Mouse (Mus musculus): ENCODE measurements around the gene Supt20. TPM values are rescaled to one million over a fixed set of nuclear protein-coding genes. Genes with fewer than 3 reads are reported as not detected.

Gene Supt20
- polyA plus RNA-seq, 1 experiment from 2014 or later, result 27.9 TPM

GRCm38 (mm10) chr3:54734411-54735246 is 42.0 kb downstream of the Supt20 start:
- under 1% methylated on average over 84 of the region's 84 CpGs for WGBS (ENCODE audit: insufficient replicate concordance)
- peak overlapping the region; percentile 83 for H3K9ac ChIP-seq
- peak overlapping the region; percentile 98 for H3K4me2 ChIP-seq
- H3K9me3 ChIP-seq (replicated peaks), result no peaks in the 10 kb centered on the region
- H3K36me3 ChIP-seq (replicated peaks), result peaks cover 44% of the 10 kb centered on the region
- peak overlapping the region; percentile 87 for H3K4me3 ChIP-seq (replicated peaks)
- H3K4me1 ChIP-seq (replicated peaks), result peaks cover 30% of the 10 kb centered on the region
- H3K27me3 ChIP-seq, result no peaks in the 10 kb centered on the region
- peak; percentile 93 for ATAC-seq (ENCODE audit: insufficient read depth)
- H3K27ac ChIP-seq (replicated peaks), result peak overlapping the region; percentile 99

DNA sequence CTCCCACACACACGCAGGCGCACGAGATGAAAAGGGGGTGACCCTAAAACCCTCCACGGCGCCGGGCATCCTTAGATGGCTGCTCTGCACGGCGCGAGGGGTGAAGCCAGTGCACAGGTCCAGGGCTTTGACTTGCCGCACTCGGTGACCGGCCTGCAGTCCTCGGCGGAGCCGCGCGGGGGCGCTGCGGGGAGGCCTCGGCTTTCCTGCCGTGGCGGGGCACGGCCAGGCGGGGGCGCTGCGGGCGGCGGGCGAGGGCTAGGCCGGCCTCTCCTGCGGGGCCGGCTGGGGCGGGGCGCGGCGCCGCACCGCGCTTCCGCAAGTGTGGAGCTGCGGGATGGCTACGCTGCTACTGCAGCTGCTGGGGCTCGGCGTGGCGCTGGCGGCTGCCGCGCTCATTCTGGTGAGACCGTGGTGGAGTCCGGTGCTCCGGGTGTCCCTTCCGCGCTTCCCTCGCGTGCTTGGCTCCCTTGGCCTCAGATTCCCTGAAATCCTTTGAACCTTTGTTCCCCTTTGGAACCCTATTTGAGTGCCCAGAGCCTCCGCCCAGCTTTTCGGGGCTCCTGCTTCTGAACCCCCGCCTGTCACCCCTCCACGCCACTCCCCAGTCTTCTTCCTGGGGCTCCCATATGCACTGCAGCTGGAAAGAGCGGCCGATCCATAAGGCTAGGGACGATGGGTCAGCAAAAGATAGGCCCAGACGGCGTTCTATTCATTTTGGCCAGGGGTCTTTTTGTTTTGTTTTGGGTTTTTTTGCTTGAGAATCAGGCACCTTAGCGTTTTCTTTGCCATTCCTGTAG is 42.8 kb downstream of the Supt20 start, which contains the start of the genes Exosc8 and Alg5:
Exosc8 (minus strand) TSS at position 147 of the 800 bp plus-strand sequence.
Alg5 (plus strand) TSS at position 293 of the 800 bp plus-strand sequence.
- H3K4me2 ChIP-seq, result peak within 1 kb of the TSS; percentile 98
- under 1% methylated on average over 63 of the region's 65 CpGs for WGBS (ENCODE audit: insufficient replicate concordance)

DNA sequence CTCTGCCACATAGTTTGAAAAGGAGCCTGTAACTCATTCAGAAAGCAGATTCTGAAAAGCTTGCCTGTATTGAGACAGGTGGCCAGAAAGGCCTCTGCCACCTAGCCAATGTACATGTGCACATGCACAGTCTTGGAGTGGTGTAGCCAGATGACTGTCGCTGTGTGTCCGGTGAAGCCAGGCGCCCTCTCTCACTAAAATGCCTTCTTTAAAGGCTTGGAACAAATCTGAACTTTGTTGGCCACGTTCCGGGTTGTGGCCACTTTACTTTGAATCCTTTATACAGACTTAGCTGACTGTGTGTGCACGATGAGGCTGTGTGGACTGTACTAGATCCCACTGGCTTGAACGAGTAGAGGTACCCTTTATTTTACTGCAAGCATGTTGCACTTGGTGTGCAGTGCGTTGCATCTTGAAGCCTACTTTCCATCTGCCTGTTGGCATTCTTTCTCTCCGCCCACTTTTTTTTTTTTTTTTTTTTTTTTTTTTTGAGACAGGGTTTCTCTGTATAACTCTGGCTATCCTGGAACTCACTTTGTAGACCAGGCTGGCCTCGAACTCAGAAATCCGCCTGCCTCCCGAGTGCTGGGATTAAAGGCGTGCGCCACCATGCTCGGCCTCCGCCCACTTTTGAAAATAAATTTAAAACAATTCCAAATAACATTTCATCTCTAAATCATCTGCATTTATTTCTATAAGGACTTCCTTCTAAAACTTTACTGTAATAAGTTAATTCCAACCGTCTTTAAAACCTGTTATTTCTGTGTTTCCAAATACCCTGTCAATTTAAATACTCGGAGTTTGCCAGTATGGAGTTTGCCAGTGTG is 43.7 kb downstream of the Supt20 start:
- H3K9me3 ChIP-seq (replicated peaks), result no peaks in the 10 kb centered on the region
- H3K4me2 ChIP-seq, result peak overlapping the region; percentile 98
- H3K4me1 ChIP-seq (replicated peaks), result peaks cover 30% of the 10 kb centered on the region
- peak overlapping the region; percentile 99 for H3K27ac ChIP-seq (replicated peaks)
- peak overlapping the region; percentile 83 for H3K9ac ChIP-seq
- H3K4me3 ChIP-seq (replicated peaks), result peak overlapping the region; percentile 87
- no peaks in the 10 kb centered on the region for H3K27me3 ChIP-seq
- ATAC-seq (ENCODE audit: insufficient read depth), result no peak
- 42% methylated on average over 18 of the region's 18 CpGs for WGBS (ENCODE audit: insufficient replicate concordance)
- H3K36me3 ChIP-seq (replicated peaks), result peaks cover 40% of the 10 kb centered on the region

More for the DNA sequence above, 42.8 kb downstream of the Supt20 start, which contains the start of the genes Exosc8 and Alg5:
- Histone ChIP-seq H3K4me1 (replicated peaks) (peaks cover 30% of the 10 kb centered on the region), H3K27ac (replicated peaks) (peak within 1 kb of the TSS; percentile 99), H3K4me3 (replicated peaks) (peak within 1 kb of the TSS; percentile 87), H3K9ac (peak within 1 kb of the TSS; percentile 83), H3K36me3 (replicated peaks) (peaks cover 41% of the 10 kb centered on the region), H3K9me3 (replicated peaks) (no peaks in the 10 kb centered on the region), H3K27me3 (no peaks in the 10 kb centered on the region)
- ATAC-seq (ENCODE audit: insufficient read depth), result peak; percentile 87

GRCm38 (mm10) chr3:54737317-54737716 is 44.7 kb downstream of the Supt20 start:
- 86% methylated on average over 8 of the region's 8 CpGs for WGBS (ENCODE audit: insufficient replicate concordance)
- Histone ChIP-seq H3K27me3 (no peaks in the 10 kb centered on the region), H3K9ac (no peak overlapping the region), H3K4me2 (no peak overlapping the region), H3K36me3 (replicated peaks) (peaks cover 41% of the 10 kb centered on the region), H3K27ac (replicated peaks) (no peak overlapping the region), H3K4me1 (replicated peaks) (peaks cover 26% of the 10 kb centered on the region), H3K4me3 (replicated peaks) (no peak overlapping the region), H3K9me3 (replicated peaks) (no peaks in the 10 kb centered on the region)
- ATAC-seq (ENCODE audit: insufficient read depth), result no peak

DNA sequence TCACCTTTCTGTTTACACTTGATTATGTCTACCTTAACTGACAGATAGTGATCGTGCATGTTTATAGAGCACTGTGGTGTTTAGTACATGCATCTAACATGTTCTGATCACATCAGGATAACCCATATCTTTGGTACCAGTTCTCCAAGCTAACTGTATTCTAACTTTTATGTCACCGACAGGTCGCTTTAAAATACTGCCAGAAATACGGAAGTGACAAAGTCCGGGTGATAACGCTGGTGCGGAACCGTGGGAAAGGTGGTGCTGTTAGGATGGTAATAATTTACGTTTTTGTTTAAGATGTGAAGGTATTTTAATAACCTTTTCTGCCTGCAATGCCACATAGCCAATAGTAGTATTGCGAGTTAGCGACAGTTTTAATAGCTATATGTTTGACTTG is 49.4 kb downstream of the Supt20 start:
- 89% methylated on average over 11 of the region's 11 CpGs for WGBS (ENCODE audit: insufficient replicate concordance)
- no peak for ATAC-seq (ENCODE audit: insufficient read depth)
- Histone ChIP-seq H3K27me3 (no peaks in the 10 kb centered on the region), H3K4me1 (replicated peaks) (no peaks in the 10 kb centered on the region), H3K27ac (replicated peaks) (no peak overlapping the region), H3K9ac (no peak overlapping the region), H3K9me3 (replicated peaks) (no peaks in the 10 kb centered on the region), H3K4me2 (no peak overlapping the region), H3K4me3 (replicated peaks) (no peak overlapping the region), H3K36me3 (replicated peaks) (peaks cover 75% of the 10 kb centered on the region)

- no peak for ATAC-seq (ENCODE audit: insufficient read depth)
- no peak overlapping the region for H3K9ac ChIP-seq
- WGBS (ENCODE audit: insufficient replicate concordance), result 58% methylated on average over 5 of the region's 5 CpGs
- H3K4me2 ChIP-seq, result no peak overlapping the region
- H3K4me3 ChIP-seq (replicated peaks), result no peak overlapping the region
- H3K9me3 ChIP-seq (replicated peaks), result no peaks in the 10 kb centered on the region
- H3K27ac ChIP-seq (replicated peaks), result no peak overlapping the region
- H3K4me1 ChIP-seq (replicated peaks), result no peaks in the 10 kb centered on the region
- peaks cover 94% of the 10 kb centered on the region for H3K36me3 ChIP-seq (replicated peaks)
- no peaks in the 10 kb centered on the region for H3K27me3 ChIP-seq
Measured at GRCm38 (mm10) chr3:54745799-54746198, 53.2 kb downstream of the Supt20 start.

DNA sequence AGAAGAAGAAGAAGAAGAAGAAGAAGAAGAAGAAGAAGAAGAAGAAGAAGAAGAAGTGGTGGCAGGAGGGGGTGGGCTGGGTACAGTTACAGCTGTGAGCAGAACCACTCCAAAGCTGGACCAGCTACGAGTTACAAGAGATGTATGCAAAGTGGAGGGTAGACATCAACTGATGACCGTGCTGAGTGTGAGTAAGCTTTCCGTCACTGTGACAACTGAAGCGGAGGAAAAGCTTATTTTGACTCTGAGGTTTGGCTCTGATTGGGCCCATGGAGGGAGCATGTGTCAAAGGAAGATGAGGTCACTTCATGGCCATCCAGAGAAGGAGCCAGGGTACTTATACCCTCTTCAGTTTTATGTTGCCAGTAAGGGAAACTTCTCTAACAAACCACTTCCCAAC is 60.8 kb downstream of the Supt20 start:
- Histone ChIP-seq H3K27ac (replicated peaks) (no peak overlapping the region), H3K4me1 (replicated peaks) (no peaks in the 10 kb centered on the region; the same call in 1 of the 2 replicates), H3K4me2 (no peak overlapping the region), H3K27me3 (peaks cover 35% of the 10 kb centered on the region), H3K36me3 (replicated peaks) (peaks cover 28% of the 10 kb centered on the region), H3K9me3 (replicated peaks) (no peaks in the 10 kb centered on the region), H3K9ac (no peak overlapping the region), H3K4me3 (replicated peaks) (no peak overlapping the region)
- ATAC-seq (ENCODE audit: insufficient read depth), result no peak
- WGBS (ENCODE audit: insufficient replicate concordance), result 56% methylated on average over 4 of the region's 4 CpGs

DNA sequence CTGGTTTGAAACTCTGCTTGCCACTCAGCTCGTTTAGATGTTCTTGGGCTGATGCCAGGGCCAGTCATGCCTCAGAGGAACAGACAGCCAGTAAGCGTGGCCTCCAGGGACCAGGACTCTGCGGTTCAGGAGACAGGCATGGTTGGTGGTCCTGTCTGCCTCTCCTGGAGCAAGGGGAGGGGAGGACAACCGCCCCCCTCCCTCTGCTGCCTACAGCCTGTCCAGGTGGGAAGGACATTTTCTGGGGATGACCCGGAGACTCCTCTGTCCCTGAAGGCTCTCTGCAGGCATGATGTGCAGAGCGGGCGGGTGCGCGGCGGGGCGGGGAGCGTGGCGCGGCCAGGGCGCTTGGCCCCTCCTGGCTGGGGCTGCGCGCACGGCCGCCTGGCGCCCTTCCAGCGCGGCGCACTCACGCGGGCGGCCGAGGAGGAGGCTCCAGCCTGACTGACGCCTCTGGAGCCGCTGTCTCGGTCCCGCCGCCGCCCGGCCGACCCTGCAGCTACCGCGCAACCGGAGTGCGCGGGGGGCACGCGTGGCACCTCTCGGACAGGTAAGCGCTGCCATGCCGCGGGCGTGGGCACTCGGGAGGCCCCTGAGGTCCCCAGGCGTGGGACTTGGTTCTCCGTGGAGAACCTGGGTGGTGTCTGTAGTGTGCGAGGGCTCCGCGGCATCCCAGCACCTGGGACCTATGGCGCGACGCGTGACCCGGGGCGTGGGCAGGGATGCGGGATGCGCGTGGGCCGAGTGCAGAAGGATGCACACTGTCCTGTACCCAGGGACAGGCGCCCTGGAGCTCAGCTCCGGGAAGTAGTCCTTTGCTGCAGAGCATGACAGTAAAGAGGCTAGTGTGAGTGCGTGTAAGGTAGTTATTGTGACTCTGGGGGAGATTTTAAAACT is 62.8 kb downstream of the Supt20 start, which contains the start of gene Smad9:
Smad9 (plus strand) TSS at position 438 of the 897 bp plus-strand sequence.
- Histone ChIP-seq H3K9me3 (replicated peaks) (no peaks in the 10 kb centered on the region), H3K4me1 (replicated peaks) (peaks cover 1% of the 10 kb centered on the region; the same call in 1 of the 2 replicates), H3K36me3 (replicated peaks) (peaks cover 10% of the 10 kb centered on the region; the same call in 1 of the 2 replicates), H3K27me3 (peaks cover 35% of the 10 kb centered on the region), H3K4me2 (peak within 1 kb of the TSS; percentile 72), H3K27ac (replicated peaks) (no peak within 1 kb of the TSS), H3K9ac (no peak within 1 kb of the TSS), H3K4me3 (replicated peaks) (peak within 1 kb of the TSS; percentile 50)
- ATAC-seq (ENCODE audit: insufficient read depth), result peak; percentile 28
- WGBS (ENCODE audit: insufficient replicate concordance), result 2% methylated on average over 65 of the region's 66 CpGs

GRCm38 (mm10) chr3:54756058-54756457 is 63.5 kb downstream of the Supt20 start:
- peak overlapping the region; percentile 72 for H3K4me2 ChIP-seq
- 3% methylated on average over 11 of the region's 11 CpGs for WGBS (ENCODE audit: insufficient replicate concordance)

More at GRCm38 (mm10) chr3:54756058-54756457, 63.5 kb downstream of the Supt20 start:
- Histone ChIP-seq H3K4me3 (replicated peaks) (peak overlapping the region; percentile 50), H3K27me3 (peaks cover 35% of the 10 kb centered on the region), H3K27ac (replicated peaks) (no peak overlapping the region), H3K4me1 (replicated peaks) (peaks cover 6% of the 10 kb centered on the region; the same call in 1 of the 2 replicates), H3K9ac (no peak overlapping the region), H3K36me3 (replicated peaks) (peaks cover 4% of the 10 kb centered on the region; the same call in 1 of the 2 replicates), H3K9me3 (replicated peaks) (no peaks in the 10 kb centered on the region)
- no peak for ATAC-seq (ENCODE audit: insufficient read depth)

All from liver, embryonic 15.5 days (tissue).